Mouse (Mus musculus) granulocyte monocyte progenitor cell, adult 5-6 weeks (primary cell): ENCODE results near the gene Egfr. TPM values are rescaled to one million over a fixed set of nuclear protein-coding genes. Genes with fewer than 3 reads are reported as not detected.

Experiments
- ATAC-seq: replicated peaks from 2 replicates; pipeline ENCODE4 v1.8.0; 2016; ENCODE audit warnings: mild to moderate bottlenecking, moderate TSS enrichment, inconsistent platforms; ENCODE audit not compliant: poor library complexity, severe bottlenecking
- total RNA-seq, 2 experiments: library from RNA; stranded (forward) in 1 of 2; stranded (reverse) in 1 of 2; fragments of 200-712, 200-1000 nt in 1 of 2; fragments of >200 nt in 1 of 2; fragmentation: Nextera tagmentation in 1 of 2; gene quantifications; 2 replicates each; pipeline ENCODE4 v1.2.3; 2014 to 2017

The Egfr gene
- total RNA-seq, 2 experiments from 2014 or later = not detected

GRCm38 (mm10) chr11:16948756-16949155, 196.8 kb downstream of the Egfr start:
- ATAC-seq = no peak

- ATAC-seq = no peak
These were observed 198.4 kb downstream of the Egfr start for GRCm38 (mm10) chr11:16950226-16950975.

GRCm38 (mm10) chr11:16950976-16951760, 199.2 kb downstream of the Egfr start, which contains the start of gene Fbxo48:
TSS of gene Fbxo48 (plus strand) at chr11:16951375.
- ATAC-seq = peak; percentile 87

GRCm38 (mm10) chr11:16951761-16952010, 199.7 kb downstream of the Egfr start:
- peak; percentile 23 for ATAC-seq

GRCm38 (mm10) chr11:16956115-16956862, 204.3 kb downstream of the Egfr start:
- peak; percentile 90 for ATAC-seq

- no peak for ATAC-seq
These were observed 205.0 kb downstream of the Egfr start for GRCm38 (mm10) chr11:16957030-16957429.

GRCm38 (mm10) chr11:16958520-16958919, 206.5 kb downstream of the Egfr start:
- no peak for ATAC-seq

Other genes with a start within 250 kb of the Egfr start
- 9.8 and 22.8 TPM in 2 replicates for gene Sec61g, start 243.7 kb upstream of the Egfr start, total RNA-seq (2014; fragmentation: Nextera tagmentation)
- 32.5 and 42.1 TPM in 2 replicates for gene Sec61g, start 243.7 kb upstream of the Egfr start, total RNA-seq (2017)
- gene Fbxo48, start 199.2 kb downstream of the Egfr start, total RNA-seq (2014; fragmentation: Nextera tagmentation) = 6.0 and 7.9 TPM in 2 replicates
- gene Fbxo48, start 199.2 kb downstream of the Egfr start, total RNA-seq (2017) = 7.3 and 7.4 TPM in 2 replicates